Mouse (Mus musculus) lung, postnatal 10 days (tissue): ENCODE data around the gene Zp2.

Source experiments
- DNase-seq: peaks from one replicate; pipeline ENCODE4 v3.0.0; 2021

The Zp2 gene

DNA sequence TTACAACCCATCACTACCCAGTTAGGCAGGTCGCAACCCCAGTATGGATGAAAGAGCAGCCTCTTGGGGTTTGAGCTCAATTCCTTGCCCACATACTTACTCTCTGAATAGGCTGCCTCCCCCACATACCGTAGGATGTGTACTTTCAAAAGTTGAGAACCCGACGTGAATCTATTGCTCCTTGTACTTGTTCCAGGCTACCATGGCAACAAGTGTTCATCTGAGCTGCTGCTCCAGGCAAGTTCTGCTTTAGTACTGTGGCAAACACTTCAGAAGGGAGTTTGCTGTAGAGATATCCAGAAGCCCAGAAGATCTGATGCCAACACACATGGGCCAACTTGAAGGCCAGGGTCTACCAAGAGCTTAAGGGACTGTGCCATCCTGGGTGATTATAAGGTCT, 16.1 kb downstream of the Zp2 start:
- DNase-seq, result peak; percentile 14

DNA sequence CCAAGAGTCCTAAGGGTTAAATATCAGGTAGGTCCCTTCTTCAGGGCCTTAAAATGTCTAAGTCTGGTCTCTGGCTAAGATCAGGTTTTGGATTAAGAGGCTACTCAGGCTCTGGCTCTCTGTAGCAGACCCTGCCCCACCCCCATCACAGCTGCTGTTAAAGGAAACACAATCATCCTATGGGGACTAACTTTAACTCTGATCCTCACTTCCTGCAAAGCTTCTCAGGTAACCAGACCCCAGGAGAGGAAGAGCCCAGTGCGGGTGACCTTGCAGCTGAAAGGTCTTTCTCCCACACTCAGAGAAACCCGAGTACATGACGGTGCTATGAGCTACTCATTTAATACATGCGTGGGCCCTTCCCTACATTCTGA, 17.4 kb downstream of the Zp2 start:
- no peak for DNase-seq

DNA sequence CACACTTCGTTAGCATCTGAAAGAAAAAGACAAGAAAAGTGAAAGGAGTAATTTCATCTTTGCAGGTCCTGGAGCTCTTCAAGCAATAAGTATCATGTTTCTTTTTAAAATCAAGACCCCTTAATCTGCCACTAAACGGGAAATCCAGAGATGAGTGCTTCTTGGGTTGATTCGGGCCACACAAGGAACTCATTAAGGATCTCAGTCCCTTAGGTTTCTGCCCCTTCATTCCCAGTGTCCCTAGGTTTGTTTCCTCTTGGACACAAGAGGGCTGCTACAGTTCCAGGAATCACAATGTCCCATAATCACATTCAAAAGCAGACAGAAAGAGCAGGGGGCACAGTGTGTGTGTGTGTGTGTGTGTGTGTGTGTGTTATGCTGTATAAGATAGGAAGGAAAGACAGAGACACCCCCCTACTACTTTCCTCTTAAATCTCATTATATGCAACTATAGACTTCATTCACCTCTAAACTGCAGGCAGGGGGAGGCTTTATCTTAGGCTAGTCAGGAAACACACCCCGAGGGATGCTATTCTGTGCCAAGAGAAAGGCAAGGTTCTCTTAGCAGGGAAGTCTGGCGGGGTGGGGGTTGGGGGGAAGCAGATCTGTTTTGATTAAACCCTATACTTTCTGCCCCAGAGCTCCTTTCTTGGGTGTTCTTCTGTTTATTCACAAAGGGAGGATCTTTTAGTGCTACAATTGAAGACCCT, 18.0 kb downstream of the Zp2 start:
- no peak for DNase-seq

DNA sequence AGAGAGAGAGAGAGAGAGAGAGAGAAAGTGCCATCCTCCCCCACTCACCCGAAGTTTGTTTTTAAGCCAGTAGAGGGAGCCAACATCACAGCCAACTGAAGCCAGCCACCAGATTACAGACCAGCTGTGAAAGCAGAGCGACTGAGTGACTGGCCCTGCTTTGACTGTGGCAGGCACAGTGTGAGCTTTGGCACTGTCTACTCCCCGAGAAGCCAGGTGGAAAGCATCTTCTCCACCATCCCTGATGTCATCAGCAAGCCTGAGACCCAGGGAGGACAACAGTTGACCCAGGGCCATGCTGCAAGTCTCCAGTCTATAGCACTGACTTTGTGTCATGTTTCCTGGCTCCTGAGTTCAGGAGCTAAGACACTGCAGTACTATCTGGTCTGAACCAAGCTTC, 20.2 kb downstream of the Zp2 start:
- DNase-seq, result peak; percentile 90

DNA sequence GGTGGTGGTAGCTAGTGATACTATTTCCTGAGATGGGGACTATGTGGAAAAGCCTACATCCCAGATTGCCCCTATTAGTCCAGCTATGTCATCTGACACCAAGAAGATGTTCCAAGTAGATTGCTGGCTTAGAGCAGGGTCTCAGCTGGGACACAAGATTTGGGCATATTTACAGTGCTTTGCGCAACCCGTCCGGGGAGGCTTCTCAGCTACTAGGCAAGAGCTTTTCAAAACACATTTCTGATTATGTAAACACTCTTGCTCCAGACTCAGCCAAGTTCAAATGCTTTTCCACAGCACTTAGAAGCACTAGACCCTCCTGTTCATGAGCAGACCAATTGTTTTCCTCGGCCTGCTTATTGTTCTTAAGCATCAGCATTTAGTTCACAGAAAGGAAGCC, 21.3 kb downstream of the Zp2 start:
- peak; percentile 74 for DNase-seq

DNA sequence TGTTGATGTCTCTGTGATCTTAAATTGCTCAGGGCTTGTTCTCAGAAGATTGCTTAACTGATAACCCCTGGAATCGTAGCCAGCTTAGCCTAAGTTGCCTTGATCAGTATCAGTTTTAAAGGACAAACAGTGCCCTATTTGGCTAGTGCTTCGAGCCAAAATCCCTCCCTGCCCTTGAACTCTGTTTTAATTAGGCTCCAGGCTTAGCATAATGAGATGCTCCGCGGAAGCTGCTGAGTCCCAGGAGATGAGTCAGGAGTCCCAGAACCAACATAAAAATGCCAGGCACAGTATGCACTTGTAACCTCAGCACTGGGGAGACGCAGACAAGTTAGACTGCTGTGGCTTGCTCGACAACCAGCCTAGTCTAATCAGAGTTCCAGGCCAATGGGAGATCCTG, 27.6 kb downstream of the Zp2 start:
- DNase-seq, result no peak

DNA sequence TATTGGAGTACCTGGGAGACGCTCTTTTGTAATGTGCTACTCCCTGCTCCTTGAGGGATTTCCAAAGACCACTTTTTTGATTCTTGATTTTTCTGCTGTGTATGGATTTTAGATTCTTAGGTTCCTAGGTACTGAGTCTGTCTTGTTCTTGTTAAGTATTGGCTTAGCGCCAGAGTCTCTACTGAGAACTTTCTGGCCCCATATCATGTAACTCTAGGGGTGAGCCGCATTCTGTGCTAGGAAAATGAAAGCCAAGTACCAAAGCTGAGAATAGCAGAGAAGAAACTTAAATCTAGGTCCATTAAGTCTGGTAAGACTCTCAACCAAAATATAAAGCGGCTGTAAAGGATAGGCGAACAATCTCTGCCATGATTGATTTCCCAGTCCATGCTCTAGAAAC, 28.1 kb downstream of the Zp2 start:
- no peak for DNase-seq

DNA sequence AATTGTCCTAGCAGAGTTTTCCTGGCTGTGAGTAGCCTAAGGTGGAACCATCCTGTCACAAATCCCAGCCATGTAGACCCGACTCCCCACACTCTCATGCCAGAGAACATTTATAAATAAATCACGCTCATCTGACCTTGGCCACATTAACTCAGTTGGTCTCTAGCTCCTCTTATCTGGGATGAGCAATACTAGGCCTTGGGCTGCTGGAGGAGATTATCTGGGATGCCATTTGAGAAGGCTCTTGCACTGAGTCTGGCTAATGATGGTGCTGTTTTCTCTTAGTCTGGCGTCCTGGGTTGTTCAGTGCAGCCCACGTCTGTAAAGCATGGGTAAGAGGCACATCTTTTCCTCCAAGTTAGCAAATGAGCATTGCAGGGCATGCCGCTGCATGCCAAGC, 35.4 kb downstream of the Zp2 start:
- DNase-seq, result no peak

DNA sequence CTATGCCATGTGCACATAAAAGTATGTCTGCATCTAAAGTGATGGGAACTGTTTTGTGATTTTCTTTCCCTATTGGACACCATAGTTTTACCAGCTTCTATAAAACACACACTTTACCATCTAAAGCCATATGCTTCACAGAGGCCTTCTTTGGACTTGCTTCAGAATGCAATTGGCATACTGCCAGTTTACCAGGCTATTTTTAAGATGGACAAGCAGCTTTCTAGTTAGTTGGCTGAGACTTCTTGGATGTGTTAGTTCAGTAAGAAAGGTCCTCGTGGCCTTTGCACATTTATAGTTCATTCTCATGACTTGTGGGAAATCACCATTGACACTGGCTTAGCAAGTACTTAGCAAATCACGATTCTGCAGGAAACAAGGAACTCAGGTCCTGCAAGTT, 38.7 kb downstream of the Zp2 start:
- peak; percentile 10 for DNase-seq

DNA sequence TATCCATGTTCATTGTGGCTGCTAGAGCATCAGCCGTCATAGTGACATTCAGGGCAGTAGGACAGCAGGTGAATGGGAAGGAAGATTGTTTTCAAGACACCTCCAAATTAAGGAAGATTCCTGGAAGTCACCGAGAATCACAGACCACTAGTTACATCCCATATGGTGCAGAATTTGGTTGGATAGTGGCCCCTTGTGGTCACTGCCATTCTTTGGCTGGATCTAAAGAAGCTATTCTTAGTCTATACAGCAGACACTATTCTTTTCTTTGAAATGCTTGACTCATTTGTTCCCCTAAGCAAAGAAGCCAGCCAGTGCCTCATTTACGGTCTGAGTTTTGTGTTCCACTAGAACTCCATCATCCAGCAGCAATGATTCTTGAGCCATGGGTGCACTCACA, 40.1 kb downstream of the Zp2 start:
- DNase-seq, result no peak

DNA sequence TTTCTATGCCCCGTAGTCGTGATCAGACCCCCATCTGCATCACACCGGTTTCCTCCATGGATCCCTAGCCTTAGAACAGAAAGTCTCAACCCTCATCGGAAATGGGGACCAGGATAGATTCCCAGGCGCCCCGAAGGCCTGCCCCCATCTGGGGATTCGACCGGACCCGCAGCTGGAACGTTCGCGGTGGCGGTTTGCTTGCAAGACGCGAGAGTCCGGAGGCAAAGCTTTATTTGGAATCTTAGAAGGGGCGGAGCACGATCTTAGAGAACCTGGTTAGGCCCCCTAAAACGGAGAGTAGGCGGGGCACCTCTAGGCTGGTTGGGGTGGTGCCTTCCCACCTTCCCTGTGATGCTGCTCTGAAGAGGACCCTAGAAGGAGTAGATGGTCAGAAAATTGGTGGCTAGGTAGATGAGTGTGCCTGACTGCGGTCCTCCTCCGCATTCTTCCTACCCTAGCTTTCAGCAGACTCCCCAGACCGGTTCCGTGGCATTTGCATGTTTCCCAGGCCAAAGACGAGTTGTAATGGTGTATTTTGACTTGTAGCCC, 42.0 kb downstream of the Zp2 start:
- peak; percentile 69 for DNase-seq

DNA sequence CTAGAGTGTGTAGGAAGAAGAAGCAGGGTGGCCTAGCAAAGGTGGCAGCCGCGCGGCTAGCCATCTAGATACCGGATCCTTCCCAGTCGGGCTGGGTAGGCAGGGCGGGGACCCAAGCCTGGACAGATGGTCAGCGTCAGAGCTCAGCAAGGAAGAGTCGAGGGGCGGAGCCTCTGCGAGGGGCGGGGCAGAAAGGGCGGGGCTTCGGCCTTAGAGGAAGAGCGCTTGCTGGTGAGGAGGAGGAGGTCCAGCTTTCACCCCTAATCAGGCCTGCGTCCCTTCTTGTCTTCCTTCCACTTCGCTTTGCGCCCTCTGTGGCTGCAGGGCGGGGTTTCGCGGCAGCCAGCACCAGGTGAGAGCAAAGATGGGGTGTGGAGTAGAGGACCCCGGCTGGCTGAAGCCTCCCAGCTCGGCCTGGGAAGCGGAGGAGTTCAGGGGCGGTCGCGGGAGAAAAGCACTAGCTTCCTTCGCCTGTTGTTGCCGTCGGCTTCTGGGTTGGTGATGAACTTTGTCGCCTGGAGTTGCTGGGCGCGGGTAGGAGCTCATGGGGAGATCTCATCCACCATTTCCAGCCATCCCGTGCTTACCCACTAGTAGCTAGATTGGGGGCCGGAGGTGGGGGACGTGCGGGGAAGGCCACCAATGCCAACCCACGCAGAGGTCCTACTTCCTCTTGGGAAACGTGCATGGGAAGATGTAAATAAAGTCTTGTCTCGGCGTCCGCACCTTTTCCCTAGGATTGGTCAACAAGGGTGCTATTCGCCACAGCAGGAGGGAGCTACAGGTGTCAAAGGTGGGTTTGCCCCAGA, 42.7 kb downstream of the Zp2 start, which contains the start of gene Tmem159:
Gene Tmem159 (plus strand): TSS at position 190 of the 809 bp plus-strand sequence.
- peak; percentile 96 for DNase-seq

DNA sequence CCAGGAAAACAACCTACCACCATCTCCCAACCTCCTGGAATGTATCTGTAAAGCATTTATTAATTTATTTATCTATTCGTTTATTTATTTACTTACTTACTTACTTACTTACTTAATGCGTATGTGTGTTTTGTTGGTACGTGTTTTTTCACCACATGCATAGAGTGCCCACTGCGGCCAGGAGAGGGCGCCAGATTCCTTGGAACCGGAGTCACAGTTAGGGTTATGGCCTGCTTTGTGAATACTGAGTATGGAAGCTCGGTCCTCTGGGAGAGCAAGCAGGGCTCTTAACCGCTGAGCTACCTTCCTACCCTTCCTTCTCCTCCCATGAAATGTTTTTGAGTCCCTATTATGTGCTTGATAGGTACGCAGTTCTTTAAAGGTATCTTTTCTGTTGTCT, 46.7 kb downstream of the Zp2 start:
- peak; percentile 90 for DNase-seq

DNA sequence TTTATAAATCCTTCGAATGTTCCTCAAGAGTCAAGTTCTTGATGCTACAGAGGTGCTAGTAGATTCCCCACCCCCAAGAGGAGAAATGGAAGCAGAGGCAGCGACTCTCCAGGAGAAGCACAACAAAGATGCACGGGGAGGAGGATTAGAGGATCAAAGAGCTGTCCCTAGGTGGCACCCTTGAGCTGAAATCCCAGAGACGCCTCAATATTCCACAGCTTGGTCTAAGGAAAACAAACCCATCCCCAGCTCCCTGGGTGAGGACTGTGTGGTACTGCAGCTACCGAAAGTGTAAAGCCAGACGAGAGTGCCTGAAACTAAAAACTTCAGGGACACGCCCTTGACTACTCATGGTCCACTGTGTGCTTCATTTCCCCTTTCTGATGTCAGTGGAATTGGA, 47.2 kb downstream of the Zp2 start:
- DNase-seq, result peak; percentile 80

DNA sequence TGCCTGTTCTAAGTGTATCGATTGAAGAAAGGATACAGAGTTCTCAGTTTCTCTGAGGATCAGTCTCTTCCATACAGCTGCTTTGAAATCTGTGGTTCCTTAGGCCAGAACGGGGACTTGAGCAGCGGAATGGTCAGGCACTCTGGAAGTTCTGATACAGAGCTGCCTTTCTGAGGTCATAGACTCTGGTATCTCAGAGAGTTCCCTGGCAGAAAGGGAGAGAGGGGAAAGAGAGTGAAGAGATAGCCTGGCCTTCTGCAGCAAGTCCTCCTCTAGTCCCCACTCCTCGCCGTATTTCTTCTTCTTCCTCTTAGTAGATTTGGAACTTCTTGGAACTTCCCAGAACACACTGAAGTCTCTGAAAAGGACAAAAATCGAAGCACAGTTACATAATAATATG, 49.9 kb downstream of the Zp2 start, which contains the start of gene Dnah3:
Gene Dnah3 (minus strand): TSS at position 101 of the 400 bp plus-strand sequence.
- no peak for DNase-seq

DNA sequence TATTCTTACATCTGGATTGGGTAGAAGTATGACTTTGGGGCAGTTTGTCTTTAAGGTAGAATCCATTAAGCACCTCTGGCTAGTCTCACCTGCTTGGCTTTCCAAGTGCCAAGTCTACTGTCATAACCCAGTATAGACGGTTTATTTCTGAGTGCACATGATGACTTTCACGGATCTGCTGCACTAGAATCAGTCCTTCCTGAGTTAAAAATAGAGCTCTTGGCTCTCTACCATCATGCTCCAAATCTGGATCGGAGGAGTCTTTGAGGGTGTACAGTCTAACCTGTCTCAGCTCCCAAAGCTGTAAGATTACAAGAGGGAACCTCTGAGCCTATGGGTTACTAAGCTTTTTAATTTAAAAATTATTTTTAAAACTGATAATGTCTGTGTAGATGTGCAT, 50.9 kb downstream of the Zp2 start:
- no peak for DNase-seq

DNA sequence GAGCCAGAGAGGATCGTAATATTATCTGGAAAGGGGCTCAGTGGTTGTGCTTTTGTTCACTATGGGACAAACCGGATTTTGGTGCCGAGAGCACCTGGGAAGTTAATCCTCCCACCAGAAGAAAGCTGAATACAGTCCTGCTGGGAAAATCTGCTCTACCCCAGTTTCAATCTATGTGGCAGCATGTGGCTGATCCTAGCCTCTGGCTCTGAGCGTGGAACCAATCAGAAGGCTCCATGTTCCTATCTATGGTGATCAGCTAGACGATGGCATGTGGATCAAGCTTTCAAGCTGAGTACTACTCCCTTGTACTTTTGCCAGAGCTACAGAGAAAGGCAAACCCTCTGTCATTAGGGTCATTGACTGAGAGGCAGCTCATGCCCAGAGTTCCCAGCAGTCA, 52.1 kb downstream of the Zp2 start:
- no peak for DNase-seq

DNA sequence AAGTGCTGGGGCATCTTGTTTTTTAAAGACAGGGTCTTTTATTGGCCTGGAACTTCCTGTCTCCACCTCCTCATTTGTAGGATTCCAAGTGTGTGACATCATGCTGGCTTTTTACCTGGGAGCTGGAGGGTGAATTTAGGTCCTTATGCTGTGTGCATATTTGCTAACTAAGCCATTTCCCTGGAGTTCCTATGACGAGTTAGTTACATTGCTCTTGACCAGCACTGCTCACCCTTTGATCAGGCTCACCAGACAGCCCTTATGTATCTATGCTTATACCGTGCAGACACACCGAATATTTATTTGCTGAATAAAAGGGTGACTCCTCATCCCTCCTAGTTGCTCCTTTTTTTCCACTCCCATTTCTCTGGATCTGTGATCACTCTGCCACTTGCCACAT, 64.9 kb downstream of the Zp2 start:
- no peak for DNase-seq
